Mouse (Mus musculus): ENCODE data around the gene Slc25a11. TPM values are rescaled to one million over a fixed set of nuclear protein-coding genes. Genes with fewer than 3 reads are reported as not detected.

Gene Slc25a11
- polyA plus RNA-seq, 1 experiment from 2014 or later = 155 TPM

GRCm38 (mm10) chr11:70663101-70663500 is 15.8 kb upstream of the Slc25a11 start:
- Histone ChIP-seq H3K27ac (no peak overlapping the region), H3K27me3 (ENCODE audit: insufficient read depth, poor library complexity, severe bottlenecking) (no peaks in the 10 kb centered on the region), H3K36me3 (peaks cover 78% of the 10 kb centered on the region), H3K4me1 (replicated peaks) (peaks cover 28% of the 10 kb centered on the region), H3K9me3 (no peaks in the 10 kb centered on the region), H3K4me3 (no peak overlapping the region)
- WGBS = 92% methylated on average over 8 of the region's 8 CpGs
- no peak for DNase-seq (ENCODE audit: low spot score)

GRCm38 (mm10) chr11:70660571-70660970 is 13.3 kb upstream of the Slc25a11 start:
- Histone ChIP-seq H3K4me1 (replicated peaks) (peaks cover 43% of the 10 kb centered on the region), H3K36me3 (peaks cover 59% of the 10 kb centered on the region), H3K27ac (no peak overlapping the region), H3K9me3 (no peaks in the 10 kb centered on the region), H3K4me3 (no peak overlapping the region), H3K27me3 (ENCODE audit: insufficient read depth, poor library complexity, severe bottlenecking) (no peaks in the 10 kb centered on the region)
- DNase-seq (ENCODE audit: low spot score) = no peak
- 89% methylated on average over 8 of the region's 8 CpGs for WGBS

GRCm38 (mm10) chr11:70658942-70659341 is 11.7 kb upstream of the Slc25a11 start:
- Histone ChIP-seq H3K27me3 (ENCODE audit: insufficient read depth, poor library complexity, severe bottlenecking) (no peaks in the 10 kb centered on the region), H3K4me1 (replicated peaks) (peaks cover 44% of the 10 kb centered on the region), H3K27ac (no peak overlapping the region), H3K4me3 (no peak overlapping the region), H3K36me3 (peaks cover 43% of the 10 kb centered on the region), H3K9me3 (no peaks in the 10 kb centered on the region)
- 79% methylated on average over 8 of the region's 8 CpGs for WGBS
- no peak for DNase-seq (ENCODE audit: low spot score)

- H3K4me1 ChIP-seq (replicated peaks) = peaks cover 44% of the 10 kb centered on the region
- WGBS = 88% methylated on average over 5 of the region's 5 CpGs
- no peak overlapping the region for H3K4me3 ChIP-seq
- H3K36me3 ChIP-seq = peaks cover 39% of the 10 kb centered on the region
- no peak for DNase-seq (ENCODE audit: low spot score)
- H3K27ac ChIP-seq = peak overlapping the region; percentile 99; the same call in 1 of the 2 replicates
- no peaks in the 10 kb centered on the region for H3K27me3 ChIP-seq (ENCODE audit: insufficient read depth, poor library complexity, severe bottlenecking)
- H3K9me3 ChIP-seq = no peaks in the 10 kb centered on the region
Observed at GRCm38 (mm10) chr11:70658521-70658920, 11.2 kb upstream of the Slc25a11 start.

GRCm38 (mm10) chr11:70657991-70658390 is 10.7 kb upstream of the Slc25a11 start:
- no peaks in the 10 kb centered on the region for H3K9me3 ChIP-seq
- H3K36me3 ChIP-seq = peaks cover 34% of the 10 kb centered on the region
- H3K27ac ChIP-seq = peak overlapping the region; percentile 99
- 55% methylated on average over 9 of the region's 9 CpGs for WGBS
- H3K4me3 ChIP-seq = peak overlapping the region; percentile 97; the same call in 1 of the 2 replicates
- H3K4me1 ChIP-seq (replicated peaks) = peaks cover 46% of the 10 kb centered on the region
- no peak for DNase-seq (ENCODE audit: low spot score)
- H3K27me3 ChIP-seq (ENCODE audit: insufficient read depth, poor library complexity, severe bottlenecking) = no peaks in the 10 kb centered on the region

- no peaks in the 10 kb centered on the region for H3K9me3 ChIP-seq
- H3K27ac ChIP-seq = peak overlapping the region; percentile 99
- 55% methylated on average over 6 of the region's 6 CpGs for WGBS
- no peak for DNase-seq (ENCODE audit: low spot score)
- H3K4me3 ChIP-seq = peak overlapping the region; percentile 97
- H3K4me1 ChIP-seq (replicated peaks) = peaks cover 51% of the 10 kb centered on the region
- peaks cover 34% of the 10 kb centered on the region for H3K36me3 ChIP-seq
- no peaks in the 10 kb centered on the region for H3K27me3 ChIP-seq (ENCODE audit: insufficient read depth, poor library complexity, severe bottlenecking)
Observed at GRCm38 (mm10) chr11:70657573-70657972, 10.3 kb upstream of the Slc25a11 start.

- H3K9me3 ChIP-seq = no peaks in the 10 kb centered on the region
- peak; percentile 49 for DNase-seq (ENCODE audit: low spot score)
- WGBS = 2% methylated on average over 3 of the region's 3 CpGs
- H3K27ac ChIP-seq = peak within 1 kb of the TSS; percentile 99
- peaks cover 34% of the 10 kb centered on the region for H3K36me3 ChIP-seq
- H3K27me3 ChIP-seq (ENCODE audit: insufficient read depth, poor library complexity, severe bottlenecking) = no peaks in the 10 kb centered on the region
- H3K4me1 ChIP-seq (replicated peaks) = peaks cover 57% of the 10 kb centered on the region
- peak within 1 kb of the TSS; percentile 97 for H3K4me3 ChIP-seq
Observed at GRCm38 (mm10) chr11:70656964-70657363, 9.7 kb upstream of the Slc25a11 start, which contains the start of gene Eno3. Gene Eno3, plus strand, starts transcription at chr11:70657202.

- Histone ChIP-seq H3K4me1 (replicated peaks) (peaks cover 60% of the 10 kb centered on the region), H3K27ac (peak overlapping the region; percentile 99), H3K27me3 (ENCODE audit: insufficient read depth, poor library complexity, severe bottlenecking) (no peaks in the 10 kb centered on the region), H3K4me3 (peak overlapping the region; percentile 97), H3K9me3 (no peaks in the 10 kb centered on the region), H3K36me3 (peaks cover 34% of the 10 kb centered on the region)
- peak; percentile 74 for DNase-seq (ENCODE audit: low spot score)
- 3% methylated on average over 16 of the region's 16 CpGs for WGBS
Observed at GRCm38 (mm10) chr11:70656456-70656927, 9.2 kb upstream of the Slc25a11 start.

GRCm38 (mm10) chr11:70655571-70656455 is 8.5 kb upstream of the Slc25a11 start:
- peak; percentile 74 for DNase-seq (ENCODE audit: low spot score)
- no peaks in the 10 kb centered on the region for H3K9me3 ChIP-seq
- H3K36me3 ChIP-seq = peaks cover 34% of the 10 kb centered on the region
- H3K27ac ChIP-seq = peak overlapping the region; percentile 99
- H3K4me3 ChIP-seq = peak overlapping the region; percentile 97
- H3K4me1 ChIP-seq (replicated peaks) = peaks cover 66% of the 10 kb centered on the region
- no peaks in the 10 kb centered on the region for H3K27me3 ChIP-seq (ENCODE audit: insufficient read depth, poor library complexity, severe bottlenecking)
- under 1% methylated on average over 61 of the region's 61 CpGs for WGBS

- DNase-seq (ENCODE audit: low spot score) = peak; percentile 84
- Histone ChIP-seq H3K27ac (peak overlapping the region; percentile 99), H3K4me1 (replicated peaks) (peaks cover 68% of the 10 kb centered on the region), H3K9me3 (no peaks in the 10 kb centered on the region), H3K4me3 (peak overlapping the region; percentile 97), H3K36me3 (peaks cover 36% of the 10 kb centered on the region), H3K27me3 (ENCODE audit: insufficient read depth, poor library complexity, severe bottlenecking) (no peaks in the 10 kb centered on the region)
- under 1% methylated on average over 48 of the region's 48 CpGs for WGBS
Observed at GRCm38 (mm10) chr11:70654923-70655570, 7.8 kb upstream of the Slc25a11 start.

- H3K4me1 ChIP-seq (replicated peaks) = peaks cover 73% of the 10 kb centered on the region
- peaks cover 37% of the 10 kb centered on the region for H3K36me3 ChIP-seq
- no peaks in the 10 kb centered on the region for H3K27me3 ChIP-seq (ENCODE audit: insufficient read depth, poor library complexity, severe bottlenecking)
- peak; percentile 84 for DNase-seq (ENCODE audit: low spot score)
- peak within 1 kb of the TSS; percentile 97 for H3K4me3 ChIP-seq
- H3K9me3 ChIP-seq = no peaks in the 10 kb centered on the region
- H3K27ac ChIP-seq = peak within 1 kb of the TSS; percentile 99
- 1% methylated on average over 61 of the region's 61 CpGs for WGBS
Observed at GRCm38 (mm10) chr11:70654198-70654922, 7.1 kb upstream of the Slc25a11 start, which contains the start of gene Pfn1. Gene Pfn1, minus strand, starts transcription at chr11:70654644.
